Comparison of ENCODE assay signal across 18 mouse cellular contexts in the genomic region with DNA sequence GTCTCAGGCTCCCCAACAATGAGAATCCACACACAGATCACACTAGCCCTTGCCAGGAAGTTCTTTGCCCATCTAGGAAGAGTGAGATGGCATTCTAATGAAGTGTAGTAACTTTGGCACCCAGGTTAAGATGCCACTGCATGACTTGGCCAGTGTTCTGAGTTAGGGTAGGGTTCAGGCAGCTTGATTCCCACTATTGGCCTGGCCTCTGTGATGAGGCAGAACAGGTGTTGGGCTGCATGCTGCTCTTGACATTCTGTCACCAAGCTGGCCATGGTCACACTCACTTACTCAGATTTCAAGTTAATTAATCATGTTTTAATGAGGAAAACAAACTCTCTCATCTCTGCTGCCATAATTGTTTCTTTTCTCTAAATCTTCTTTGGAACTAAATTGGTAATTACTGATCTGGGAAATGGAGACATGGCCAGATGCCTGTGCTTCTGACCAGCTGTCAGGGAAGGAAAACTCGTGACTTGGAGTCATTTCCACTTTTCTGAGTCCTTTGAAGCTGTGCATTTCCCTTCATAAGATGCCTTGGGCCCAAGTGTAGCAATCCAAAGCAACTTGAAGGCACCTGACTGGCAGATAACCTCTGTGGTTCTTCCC. TPM values are rescaled to one million over a fixed set of nuclear protein-coding genes. Genes with fewer than 3 reads are reported as not detected.
A peak's percentile ranks its signal among the peaks of the same experiment; 100 is the strongest.
DNase-seq lines count a peak whose midpoint lies in the region; ATAC-seq and TF ChIP-seq lines count a peak whose summit lies in the region.
"Had no signal": no experiment of that assay in that cellular context is flagged by ENCODE, and none has a peak within 500 bp of the region (broad histone marks: within the 10 kb centered on the region; RNA-seq: fewer than 3 reads in every experiment).

No protein-coding gene starts in this region.

- H3K27ac ChIP-seq in forebrain, embryonic 15.5 days (replicated peaks), result peak overlapping the region; percentile 16; the same call in 1 of the 2 replicates
- no peak overlapping the region for H3K27ac ChIP-seq in forebrain, embryonic 11.5 days (ENCODE audit: low read depth, low read length)
- no peak overlapping the region for H3K27ac ChIP-seq in liver, embryonic 12.5 days
- H3K27ac ChIP-seq: limb, embryonic 10.5 days; liver, embryonic 13.5 days; midbrain, embryonic 15.5 days; neural tube, embryonic 12.5 days had no signal

- no peaks in the 10 kb centered on the region for H3K27me3 ChIP-seq in forebrain, embryonic 15.5 days
- H3K27me3 ChIP-seq in forebrain, embryonic 11.5 days (ENCODE audit: control insufficient read depth, insufficient read depth, low read length), result no peaks in the 10 kb centered on the region
- H3K27me3 ChIP-seq in liver, embryonic 12.5 days (replicated peaks), result no peaks in the 10 kb centered on the region
- H3K27me3 ChIP-seq: liver, embryonic 13.5 days; midbrain, embryonic 15.5 days; neural tube, embryonic 12.5 days had no signal

- no peak for TF ChIP-seq POLR2A in brain, embryonic 14.5 days (IDR thresholded peaks at IDR 0.05; ENCODE audit: borderline replicate concordance, extremely low read depth, insufficient read depth, insufficient read length, poor library complexity, severe bottlenecking)

- H3K4me1 ChIP-seq in forebrain, embryonic 15.5 days, result peaks cover 5% of the 10 kb centered on the region; the same call in 1 of the 2 replicates
- no peaks in the 10 kb centered on the region for H3K4me1 ChIP-seq in forebrain, embryonic 11.5 days (replicated peaks; ENCODE audit: control insufficient read depth, insufficient read depth, low read length)
- H3K4me1 ChIP-seq in liver, embryonic 12.5 days, result no peaks in the 10 kb centered on the region
- H3K4me1 ChIP-seq: limb, embryonic 10.5 days; liver, embryonic 13.5 days; midbrain, embryonic 15.5 days; neural tube, embryonic 12.5 days had no signal

- intact Hi-C loops in left cerebral cortex, postnatal 4 days (cut with DNase I), result no loop called here
- intact Hi-C loops in left cerebral cortex, postnatal 36 days (cut with DNase I), result no loop called here

- 24% methylated on average over 1 of the region's 1 CpGs for whole genome bisulfite sequencing in forebrain, embryonic 15.5 days
- WGBS in forebrain, embryonic 11.5 days, result 55% methylated on average over 1 of the region's 1 CpGs
- WGBS in liver, embryonic 12.5 days (ENCODE audit: insufficient replicate concordance), result 37% methylated on average over 1 of the region's 1 CpGs

- H3K4me3 ChIP-seq in forebrain, embryonic 15.5 days, result no peak overlapping the region
- H3K4me3 ChIP-seq in forebrain, embryonic 11.5 days (ENCODE audit: low read depth, low read length), result no peak overlapping the region
- no peak overlapping the region for H3K4me3 ChIP-seq in liver, embryonic 12.5 days
- H3K4me3 ChIP-seq: limb, embryonic 10.5 days; liver, embryonic 13.5 days; midbrain, embryonic 15.5 days; neural tube, embryonic 12.5 days had no signal

- ATAC-seq in forebrain, embryonic 15.5 days (replicated peaks), result peak; percentile 60; the same call in 1 of the 2 replicates
- no peak for ATAC-seq in forebrain, embryonic 11.5 days (replicated peaks; ENCODE audit: low FRiP score)
- no peak for ATAC-seq in liver, embryonic 12.5 days
- ATAC-seq: midbrain, embryonic 15.5 days had no signal

- TF ChIP-seq CTCF in brain, embryonic 14.5 days (IDR thresholded peaks at IDR 0.05; ENCODE audit: borderline replicate concordance, extremely low read depth, insufficient read depth, insufficient read length), result no peak

- H3K4me2 ChIP-seq in forebrain, embryonic 15.5 days (replicated peaks), result no peak overlapping the region
- H3K4me2 ChIP-seq in forebrain, embryonic 11.5 days (ENCODE audit: low read depth, low read length, severe bottlenecking), result no peak overlapping the region
- no peak overlapping the region for H3K4me2 ChIP-seq in liver, embryonic 12.5 days
- H3K4me2 ChIP-seq: liver, embryonic 13.5 days; midbrain, embryonic 15.5 days; neural tube, embryonic 12.5 days had no signal

- no peaks in the 10 kb centered on the region for H3K9me3 ChIP-seq in forebrain, embryonic 15.5 days
- H3K9me3 ChIP-seq in forebrain, embryonic 11.5 days (ENCODE audit: control insufficient read depth, low read length), result no peaks in the 10 kb centered on the region
- no peaks in the 10 kb centered on the region for H3K9me3 ChIP-seq in liver, embryonic 12.5 days (replicated peaks)
- H3K9me3 ChIP-seq: limb, embryonic 10.5 days; liver, embryonic 13.5 days; midbrain, embryonic 15.5 days; neural tube, embryonic 12.5 days had no signal

- DNase-seq in forebrain, embryonic 11.5 days (ENCODE audit: low spot score), result no peak
- peak; percentile 49 for DNase-seq in left cerebral cortex, postnatal 4 days
- no peak for DNase-seq in left cerebral cortex, postnatal 36 days (ENCODE audit: low spot score in 2 of 2)
- DNase-seq in brain, embryonic 14.5 days (ENCODE audit: low read depth), result peak; percentile 79
- peak; percentile 15 for DNase-seq in lung, postnatal 36 days
- no peak for DNase-seq in embryo, embryonic 9.5 days (ENCODE audit: extremely low spot score)
- DNase-seq: B cell, adult 2 months; cerebellum, adult 9-10 months; embryo, embryonic 11 days; heart, postnatal 10 days; kidney, adult 8-10 months; liver, embryonic 13.5 days; thymus, adult 18-20 months had no signal

- H3K9ac ChIP-seq in forebrain, embryonic 15.5 days (replicated peaks), result no peak overlapping the region
- H3K9ac ChIP-seq in forebrain, embryonic 11.5 days (ENCODE audit: low read length), result no peak overlapping the region
- no peak overlapping the region for H3K9ac ChIP-seq in liver, embryonic 12.5 days
- H3K9ac ChIP-seq: liver, embryonic 13.5 days; midbrain, embryonic 15.5 days; neural tube, embryonic 12.5 days had no signal

- H3K36me3 ChIP-seq in forebrain, embryonic 15.5 days, result no peaks in the 10 kb centered on the region
- no peaks in the 10 kb centered on the region for H3K36me3 ChIP-seq in forebrain, embryonic 11.5 days (ENCODE audit: control insufficient read depth, insufficient read depth, low read length)
- no peaks in the 10 kb centered on the region for H3K36me3 ChIP-seq in liver, embryonic 12.5 days
- H3K36me3 ChIP-seq: limb, embryonic 10.5 days; liver, embryonic 13.5 days; midbrain, embryonic 15.5 days; neural tube, embryonic 12.5 days had no signal

RNA-seq across cellular contexts. Expression of a gene that starts 25.2 kb away (rescaled TPM):
- polyA plus RNA-seq in forebrain, embryonic 15.5 days (2015; fragmentation: Nextera tagmentation; extraction: Ambion mirVana), result 0.43 TPM in 1 of 2 replicates, not detected in the other
- not detected in 2 replicates for polyA plus RNA-seq in forebrain, embryonic 11.5 days (2014; fragmentation: Nextera tagmentation; extraction: Ambion mirVana)
- total RNA-seq in left cerebral cortex, postnatal 4 days (2021), result 1 to 10 TPM in 1 of 2 experiments, under 1 TPM in 1; 0.38 to 2.2 TPM
- total RNA-seq in left cerebral cortex, postnatal 36 days (2021), result 1 to 10 TPM; 1.4 to 1.8 TPM
- 0.09 and 0.21 TPM in 2 replicates for polyA plus RNA-seq in brain, embryonic 14.5 days (2012; rRNA removed)
- polyA plus RNA-seq in liver, embryonic 12.5 days (2016; fragmentation: Nextera tagmentation; extraction: Ambion mirVana), result 0.20 and 0.26 TPM in 2 replicates
- polyA plus RNA-seq: limb, embryonic 10.5 days had no signal

Comparison
In these comparisons a context has a peak if more than half of its experiments do, and no peak if none do; other contexts are left out.
1. DNase-seq: peak in left cerebral cortex, postnatal 4 days (single experiment), brain, embryonic 14.5 days (single experiment) and lung, postnatal 36 days (single experiment); none in forebrain, embryonic 11.5 days (single experiment), left cerebral cortex, postnatal 36 days (0 of 2) and embryo, embryonic 9.5 days (single experiment).